Mouse (Mus musculus) layer of hippocampus, adult 8-10 months (tissue): ENCODE results near the gene Zbtb17. TPM values are rescaled to one million over a fixed set of nuclear protein-coding genes. Genes with fewer than 3 reads are reported as not detected.

Source experiments
- DNase-seq, 2 experiments: peaks; one replicate each; pipeline ENCODE4 v3.0.0; 2022; ENCODE audit warnings: low spot score in 2 of 2
- total RNA-seq, 4 experiments: library from RNA; stranded (reverse); gene quantifications; 2 replicates each; pipeline ENCODE4 v1.2.4; 2022

The Zbtb17 gene
- total RNA-seq, 4 experiments from 2014 or later: 27.6 to 35.4 (median 30.4) TPM

DNA sequence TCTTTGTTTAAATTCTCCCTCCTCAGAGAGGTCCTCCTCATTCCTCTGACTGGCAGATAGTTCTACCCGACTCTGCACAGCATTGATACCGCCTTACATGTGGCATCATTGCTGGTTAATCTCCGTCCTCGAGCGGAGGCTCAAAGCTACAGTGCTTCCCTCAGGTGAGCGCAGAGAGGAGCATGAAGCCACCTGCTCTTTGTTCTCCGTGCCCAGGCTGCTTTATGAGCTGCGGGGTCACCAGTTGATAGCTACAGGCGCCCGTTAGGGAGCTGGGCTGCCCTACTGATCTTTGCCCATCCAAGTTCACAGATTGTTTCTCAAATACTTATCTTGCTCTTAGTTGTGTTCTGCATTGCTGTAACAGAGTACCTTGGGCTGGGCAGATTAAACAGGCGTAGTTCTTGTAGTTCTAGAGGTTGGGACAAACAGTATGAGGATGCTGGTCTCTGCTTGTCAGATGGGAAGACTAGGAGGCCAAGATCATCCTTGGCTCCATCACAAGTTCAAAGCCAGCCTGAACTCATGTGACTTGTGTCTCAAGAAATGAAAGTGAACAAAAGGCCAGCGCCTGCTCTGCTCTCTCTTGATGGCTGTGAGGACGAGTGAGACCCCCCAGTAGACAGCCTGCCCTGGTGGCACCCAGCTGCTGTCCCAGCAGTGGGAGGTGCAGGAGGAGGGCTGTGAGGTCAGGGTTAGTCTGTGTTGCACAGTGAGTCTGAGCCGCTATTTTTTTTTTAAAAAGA is 11.9 kb downstream of the Zbtb17 start:
- no peak for DNase-seq

DNA sequence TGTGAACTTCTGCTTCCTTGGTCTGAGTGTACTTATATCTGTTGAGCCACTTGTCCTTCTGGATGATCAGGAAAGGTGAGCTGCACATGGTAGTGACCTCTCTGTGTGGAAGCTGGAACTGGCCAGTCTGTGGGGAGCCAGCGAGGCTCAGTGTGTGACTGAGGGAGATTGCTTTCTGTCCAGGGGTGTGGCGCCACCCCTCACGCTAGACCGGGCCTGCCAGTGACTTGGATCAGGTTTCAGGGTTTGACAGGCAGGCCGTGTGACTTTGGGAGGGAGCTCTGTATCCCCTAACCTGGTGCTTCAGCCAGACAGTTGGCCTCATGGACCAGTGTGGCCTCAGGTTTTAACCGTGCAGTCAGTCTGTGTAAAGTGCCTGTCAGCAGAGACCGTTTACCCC is 13.8 kb downstream of the Zbtb17 start:
- DNase-seq: no peak

DNA sequence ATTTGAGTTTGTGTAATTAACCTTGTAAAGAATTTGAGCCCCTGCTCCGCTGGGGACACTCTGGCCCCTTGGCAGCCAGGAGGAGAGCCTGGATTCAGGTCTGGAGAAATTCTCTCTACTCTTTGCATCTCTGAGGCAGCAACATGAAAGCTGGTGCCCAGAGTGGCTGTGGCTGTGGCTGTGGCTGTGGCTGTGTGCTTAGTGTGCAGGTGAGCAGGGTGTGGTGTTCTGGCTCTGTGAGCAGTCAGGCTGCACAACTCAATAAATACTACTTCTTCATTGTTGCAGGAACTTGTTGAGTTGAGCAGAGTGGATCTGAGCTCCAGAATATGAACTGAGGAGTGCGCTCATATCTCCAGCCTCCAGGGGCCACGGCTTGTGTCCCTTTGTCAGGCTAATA is 14.4 kb downstream of the Zbtb17 start:
- DNase-seq: no peak

DNA sequence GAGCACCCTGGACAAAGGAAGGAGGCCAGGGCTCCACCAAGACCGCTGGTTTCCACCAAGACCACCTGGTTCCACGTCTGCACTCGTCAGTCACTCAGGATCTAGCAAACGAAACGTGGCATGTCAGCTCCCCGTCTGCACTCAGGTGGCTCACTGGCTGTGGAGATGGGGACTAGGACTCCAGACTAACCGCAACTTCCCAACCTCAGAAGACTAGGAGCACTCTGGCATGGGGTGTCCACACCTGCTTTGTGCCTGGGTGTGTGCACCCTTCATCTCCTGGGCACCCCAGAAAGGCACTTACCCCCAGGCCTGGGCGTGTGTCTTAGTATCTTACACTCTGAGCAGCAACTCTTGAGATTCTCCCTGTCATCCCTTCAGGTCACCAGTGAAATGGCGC is 15.3 kb downstream of the Zbtb17 start:
- DNase-seq: no peak

DNA sequence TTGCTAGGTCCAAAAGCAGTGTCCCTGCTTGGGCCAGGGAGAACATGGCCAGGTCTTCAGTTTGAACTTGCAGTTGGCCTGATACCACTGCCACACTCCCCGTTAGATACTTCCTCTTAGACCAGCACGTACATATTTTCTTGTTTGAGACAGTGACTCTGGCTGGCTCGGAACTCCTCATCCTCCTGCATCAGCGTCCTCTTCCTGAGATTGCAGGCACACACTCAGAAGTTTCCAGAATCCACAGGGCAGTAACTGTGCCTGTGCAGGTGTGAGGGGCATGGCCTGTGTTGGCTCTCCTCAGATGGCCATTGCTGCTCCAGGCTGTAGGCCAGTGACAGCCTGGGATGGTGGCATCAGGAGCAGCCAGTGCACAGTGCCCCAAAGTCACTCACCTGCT is 16.0 kb downstream of the Zbtb17 start:
- DNase-seq: no peak

DNA sequence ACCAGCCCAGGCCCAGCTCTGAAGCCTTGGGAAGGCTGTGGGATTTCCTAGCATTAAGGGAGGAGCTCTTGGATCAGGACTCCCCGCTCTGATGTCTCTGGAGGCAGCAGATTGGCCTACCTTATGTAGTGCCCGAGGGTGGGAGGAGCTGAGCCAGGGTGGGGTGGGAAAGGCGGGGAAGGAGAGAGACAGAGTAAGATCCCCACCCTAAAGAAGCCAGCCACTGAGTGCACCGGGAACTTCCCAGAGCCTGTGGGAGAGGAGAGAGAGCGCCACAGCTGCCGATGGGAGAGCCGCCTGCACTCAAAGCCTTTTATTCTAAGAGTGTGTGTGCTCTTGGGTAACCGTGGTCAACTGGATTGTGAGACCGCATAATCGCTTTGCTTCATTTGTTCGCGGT is 16.6 kb downstream of the Zbtb17 start:
- DNase-seq: peak in 1 of 2 experiments; percentile 10

DNA sequence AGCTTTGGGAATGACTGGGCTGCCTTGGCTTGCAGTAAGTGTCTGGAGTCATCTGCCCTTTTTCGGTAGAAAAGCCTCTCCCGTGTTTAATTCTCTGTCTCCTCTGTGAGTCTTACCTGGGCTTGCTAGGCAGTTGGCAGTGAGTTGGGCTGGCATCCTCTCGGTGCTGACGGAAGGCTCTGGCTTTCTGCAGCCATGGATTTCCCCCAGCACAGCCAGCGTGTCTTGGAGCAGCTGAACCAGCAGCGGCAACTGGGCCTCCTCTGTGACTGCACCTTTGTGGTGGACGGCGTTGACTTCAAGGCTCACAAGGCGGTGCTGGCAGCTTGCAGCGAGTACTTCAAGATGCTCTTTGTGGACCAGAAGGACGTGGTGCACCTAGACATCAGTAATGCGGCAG is 17.1 kb downstream of the Zbtb17 start:
- DNase-seq: peak in 1 of 2 experiments; percentile 5

DNA sequence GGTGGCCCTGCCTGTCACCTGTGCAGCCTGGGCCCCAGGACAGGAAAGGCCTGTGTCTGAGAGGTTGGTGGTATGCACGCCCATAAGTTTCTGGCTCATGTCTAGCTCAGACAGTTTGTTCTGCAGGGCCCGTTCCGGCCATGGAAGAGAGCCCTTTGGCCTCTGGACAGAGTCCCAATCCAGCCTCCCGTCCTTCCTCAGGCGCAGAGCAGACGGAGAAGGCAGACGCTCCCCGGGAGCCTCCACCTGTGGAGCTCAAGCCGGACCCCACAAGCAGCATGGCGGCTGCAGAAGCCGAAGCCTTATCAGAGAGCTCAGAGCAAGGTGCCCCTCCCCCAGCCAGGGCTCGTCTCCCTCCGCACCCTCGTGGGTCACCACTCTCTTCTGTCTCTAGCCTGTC is 19.0 kb downstream of the Zbtb17 start:
- DNase-seq: no peak

DNA sequence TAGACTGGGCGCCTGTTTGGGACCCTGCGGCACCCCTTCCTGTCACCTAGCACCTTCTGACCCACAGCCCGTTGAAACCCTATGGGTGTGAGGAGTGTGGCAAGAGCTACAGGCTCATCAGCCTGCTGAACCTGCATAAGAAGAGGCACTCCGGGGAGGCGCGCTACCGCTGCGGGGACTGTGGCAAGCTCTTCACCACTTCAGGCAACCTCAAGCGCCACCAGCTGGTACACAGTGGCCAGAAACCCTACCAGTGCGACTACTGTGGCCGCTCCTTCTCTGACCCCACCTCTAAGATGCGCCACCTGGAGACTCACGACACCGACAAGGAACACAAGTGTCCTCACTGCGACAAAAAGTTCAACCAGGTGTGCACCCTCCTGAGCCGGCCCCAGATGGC is 20.3 kb downstream of the Zbtb17 start:
- DNase-seq: no peak

DNA sequence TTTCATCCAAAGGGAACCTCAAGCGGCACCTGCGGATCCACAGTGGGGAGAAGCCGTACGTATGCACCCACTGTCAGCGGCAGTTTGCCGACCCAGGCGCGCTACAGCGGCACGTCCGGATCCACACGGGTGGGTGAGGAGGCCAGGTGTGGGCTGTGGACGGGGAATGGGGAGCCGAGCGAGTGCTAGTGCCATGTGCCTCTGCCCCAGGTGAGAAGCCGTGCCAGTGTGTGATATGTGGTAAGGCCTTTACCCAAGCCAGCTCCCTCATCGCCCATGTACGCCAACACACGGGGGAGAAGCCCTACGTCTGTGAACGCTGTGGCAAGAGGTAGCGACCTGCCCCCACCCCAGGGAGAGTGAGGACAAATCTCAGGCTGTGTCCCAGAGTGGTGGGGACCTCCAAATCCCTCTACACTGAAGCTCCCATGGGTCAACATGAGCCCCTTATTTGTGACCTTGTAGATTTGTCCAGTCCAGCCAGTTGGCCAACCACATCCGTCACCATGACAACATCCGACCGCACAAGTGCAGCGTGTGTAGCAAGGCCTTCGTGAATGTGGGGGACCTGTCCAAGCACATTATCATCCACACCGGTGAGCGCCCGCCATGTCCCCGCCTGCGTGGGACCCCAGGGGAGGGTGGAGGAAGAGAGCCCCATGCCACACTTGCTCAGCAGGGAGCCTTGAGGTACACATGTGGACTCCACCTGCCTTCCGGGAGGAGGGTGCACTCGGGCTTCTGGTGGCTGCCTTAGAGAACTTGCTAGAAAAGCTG is 21.2 kb downstream of the Zbtb17 start:
- no peak for DNase-seq

DNA sequence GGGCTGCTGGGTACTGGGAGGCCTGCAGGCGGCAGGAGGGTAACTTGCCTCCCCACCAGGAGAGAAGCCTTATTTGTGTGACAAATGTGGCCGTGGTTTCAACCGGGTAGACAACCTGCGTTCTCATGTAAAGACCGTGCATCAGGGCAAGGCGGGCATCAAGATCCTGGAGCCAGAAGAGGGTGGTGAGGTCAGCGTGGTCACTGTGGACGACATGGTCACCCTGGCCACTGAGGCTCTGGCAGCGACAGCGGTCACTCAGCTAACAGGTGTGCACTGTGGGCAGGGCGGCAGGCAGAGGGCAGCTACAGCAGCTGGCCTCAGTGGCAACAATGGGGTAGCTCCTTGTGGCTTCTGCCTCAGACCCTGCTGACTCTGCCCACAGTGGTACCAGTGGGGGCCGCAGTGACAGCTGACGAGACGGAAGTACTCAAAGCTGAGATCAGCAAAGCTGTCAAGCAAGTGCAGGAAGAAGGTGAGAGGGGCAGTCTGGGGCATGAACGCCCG is 21.9 kb downstream of the Zbtb17 start:
- no peak for DNase-seq

DNA sequence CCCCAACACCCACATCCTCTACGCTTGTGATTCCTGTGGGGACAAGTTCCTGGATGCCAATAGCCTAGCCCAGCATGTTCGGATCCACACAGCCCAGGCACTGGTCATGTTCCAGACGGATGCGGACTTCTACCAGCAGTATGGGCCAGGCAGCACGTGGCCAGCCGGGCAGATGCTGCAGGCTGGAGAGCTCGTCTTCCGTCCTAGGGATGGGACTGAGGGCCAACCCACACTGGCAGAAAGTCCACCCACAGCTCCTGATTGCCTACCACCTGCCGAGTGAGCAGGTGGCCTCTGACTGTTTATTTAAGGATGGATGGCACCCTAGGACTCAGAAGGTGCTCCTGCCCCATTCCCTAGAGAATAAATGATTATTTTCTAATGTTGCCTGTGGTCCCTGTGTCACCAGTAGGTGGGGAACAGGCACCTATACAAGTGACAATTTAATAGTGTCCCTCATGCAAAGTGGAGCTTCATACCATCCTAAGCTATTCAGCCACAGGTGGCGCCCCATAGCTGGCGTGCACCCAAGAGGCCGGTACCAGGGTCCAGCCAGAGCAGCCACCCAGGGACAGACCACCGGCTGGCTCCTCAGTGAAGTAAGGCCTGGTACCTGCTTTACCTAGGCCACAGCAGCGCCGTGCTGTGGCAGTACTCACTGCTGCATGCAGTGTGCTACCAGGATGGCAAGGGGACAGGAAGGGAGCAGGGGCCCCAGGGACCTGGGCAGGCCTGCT is 22.6 kb downstream of the Zbtb17 start:
- DNase-seq: no peak

DNA sequence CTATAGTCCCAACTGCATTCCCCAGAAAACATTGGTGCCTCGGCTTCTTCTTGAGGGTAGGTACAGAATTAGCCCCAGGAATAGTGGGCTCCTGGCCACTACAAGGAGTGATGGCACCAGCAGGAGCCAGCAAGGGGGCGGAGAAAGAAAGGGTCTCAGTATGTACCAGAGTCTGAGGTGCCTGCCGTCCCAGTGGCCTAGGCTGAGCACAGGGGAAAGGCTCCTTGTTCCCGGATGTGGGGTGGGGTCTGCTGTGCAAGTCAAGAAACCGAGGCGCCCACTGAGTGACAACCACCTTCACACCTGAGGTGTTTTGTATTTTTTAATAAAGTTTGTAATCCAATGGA is 23.1 kb downstream of the Zbtb17 start:
- no peak for DNase-seq

DNA sequence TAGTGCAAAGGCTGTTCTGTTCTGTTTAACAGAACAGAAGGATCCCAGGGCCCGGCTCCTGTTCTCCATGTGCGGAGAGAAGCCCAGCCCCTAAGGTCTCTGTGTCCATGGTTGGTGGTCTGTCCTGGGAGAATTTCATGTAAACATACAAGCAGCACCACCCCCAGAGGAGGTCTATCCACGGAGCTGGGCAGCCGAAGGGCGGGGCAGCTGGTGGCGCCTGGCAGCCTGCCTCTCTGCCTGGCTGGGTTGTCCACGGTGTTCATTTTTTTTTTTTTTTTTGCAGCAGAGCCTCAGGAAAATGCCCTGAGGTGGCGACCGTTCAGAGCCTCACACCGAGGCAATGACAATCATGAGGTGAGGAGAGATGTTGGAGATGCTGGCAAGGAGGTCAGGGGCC is 24.1 kb downstream of the Zbtb17 start:
- no peak for DNase-seq

DNA sequence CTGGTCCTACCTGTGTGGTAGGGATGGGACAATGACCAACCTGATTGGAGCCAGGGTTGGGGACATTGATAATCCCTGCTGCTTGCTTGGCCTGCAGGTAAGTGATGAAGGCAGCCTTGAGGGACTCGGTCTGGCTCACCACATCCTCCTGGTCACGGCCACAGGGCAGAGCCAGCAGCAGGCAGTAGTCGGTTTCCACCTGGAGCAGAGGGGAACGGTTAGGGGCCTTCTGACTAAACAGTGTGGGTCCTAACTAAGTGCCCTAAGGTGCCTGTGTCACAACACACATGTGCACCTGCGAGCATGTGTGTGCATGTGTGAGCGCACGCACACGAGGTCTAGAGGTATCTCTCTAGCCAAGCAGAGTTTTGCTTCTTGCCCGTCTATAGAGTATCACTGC is 24.9 kb downstream of the Zbtb17 start:
- no peak for DNase-seq

DNA sequence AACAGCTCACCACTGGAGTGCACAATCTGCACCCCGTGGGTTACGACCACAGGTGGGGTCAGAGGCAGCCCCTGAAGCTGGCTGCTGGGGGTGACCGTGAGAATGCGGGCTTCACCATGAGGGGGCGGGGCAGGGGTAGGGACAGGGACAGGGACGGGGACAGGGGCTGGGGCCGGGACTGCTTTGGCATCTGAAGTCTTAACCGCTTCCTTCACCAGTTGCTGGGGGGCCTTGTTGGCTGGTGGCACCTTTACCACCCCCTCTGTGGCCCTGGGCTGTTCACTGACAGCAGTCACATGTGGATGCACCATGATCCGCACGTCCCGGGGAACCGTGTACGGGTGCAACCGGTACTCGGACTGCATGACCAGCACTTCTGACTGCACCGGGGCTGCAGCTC is 27.0 kb downstream of the Zbtb17 start:
- DNase-seq: no peak

DNA sequence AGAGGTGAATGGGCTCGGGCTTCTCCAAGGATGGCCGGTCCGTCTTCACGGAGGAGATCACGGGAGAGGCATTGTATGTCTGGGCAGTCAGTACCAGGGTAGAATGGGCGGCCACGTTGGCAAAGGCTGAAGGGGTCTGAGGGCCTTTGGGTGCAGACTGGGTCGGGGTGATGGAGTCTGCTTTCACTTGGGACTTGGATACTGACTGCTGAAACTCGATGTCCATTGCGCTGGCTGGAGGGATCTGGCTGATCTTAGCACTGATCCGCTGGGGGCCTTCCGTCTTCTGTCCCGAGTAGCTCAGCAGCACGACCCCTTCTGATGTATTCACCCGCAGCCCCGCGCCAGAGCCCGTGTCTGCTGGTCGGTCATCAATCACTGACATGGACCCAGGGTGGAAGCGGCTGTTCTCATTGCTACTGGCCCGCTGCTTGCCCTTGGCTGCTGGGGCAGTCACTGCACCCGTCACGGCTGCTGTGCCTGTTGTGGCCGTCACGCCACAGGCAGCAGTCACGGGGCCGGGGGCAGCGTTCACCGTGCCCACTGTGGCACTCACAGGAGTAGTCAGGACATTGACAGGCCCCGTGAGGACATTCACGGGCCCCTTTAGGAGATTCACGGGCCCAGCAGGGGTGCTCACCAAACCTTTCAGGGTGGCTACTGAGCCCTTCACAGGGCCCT is 28.3 kb downstream of the Zbtb17 start:
- no peak for DNase-seq

DNA sequence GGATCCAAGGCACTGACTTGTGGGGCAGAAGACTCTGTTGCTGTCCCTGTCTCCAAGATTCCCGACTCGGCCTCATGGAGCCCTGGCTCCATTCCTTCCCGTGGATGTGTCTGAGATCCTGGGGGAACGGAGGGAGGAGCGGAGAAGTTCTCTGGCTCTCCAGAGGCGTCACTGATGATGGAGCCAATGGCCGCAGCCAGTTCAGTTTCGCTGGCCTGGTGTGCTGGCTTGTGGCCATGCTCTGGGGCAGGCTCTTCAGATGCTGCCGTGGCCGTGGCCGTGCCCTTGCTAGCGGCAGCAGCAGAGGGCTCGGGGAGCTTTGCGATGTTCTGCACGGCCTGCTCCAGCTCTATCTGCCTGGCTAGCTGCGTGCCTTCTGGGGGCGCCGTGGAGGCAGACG is 30.0 kb downstream of the Zbtb17 start:
- DNase-seq: no peak

DNA sequence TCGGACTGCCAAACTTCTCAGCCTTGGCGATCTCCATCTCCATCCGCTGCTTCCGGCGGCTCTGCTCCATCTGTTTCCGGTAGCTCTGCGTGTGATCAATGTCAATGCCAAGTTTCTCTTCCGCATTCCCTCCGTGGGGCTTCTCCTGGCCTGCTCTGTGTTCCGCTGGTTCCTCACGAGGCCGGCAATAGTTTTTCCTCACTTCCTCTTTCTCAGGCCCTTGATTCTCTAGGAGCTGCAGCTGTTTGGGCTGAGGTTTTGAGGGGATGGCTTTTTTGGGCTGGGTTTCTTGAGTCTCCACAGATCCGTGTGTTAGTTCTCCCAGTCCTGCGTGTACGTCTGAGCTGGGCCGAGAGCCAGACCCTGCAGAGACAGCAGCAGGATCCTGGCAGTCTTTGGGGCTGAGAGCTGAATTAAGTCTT is 33.2 kb downstream of the Zbtb17 start:
- DNase-seq: peak; percentile 71 to 74

DNA sequence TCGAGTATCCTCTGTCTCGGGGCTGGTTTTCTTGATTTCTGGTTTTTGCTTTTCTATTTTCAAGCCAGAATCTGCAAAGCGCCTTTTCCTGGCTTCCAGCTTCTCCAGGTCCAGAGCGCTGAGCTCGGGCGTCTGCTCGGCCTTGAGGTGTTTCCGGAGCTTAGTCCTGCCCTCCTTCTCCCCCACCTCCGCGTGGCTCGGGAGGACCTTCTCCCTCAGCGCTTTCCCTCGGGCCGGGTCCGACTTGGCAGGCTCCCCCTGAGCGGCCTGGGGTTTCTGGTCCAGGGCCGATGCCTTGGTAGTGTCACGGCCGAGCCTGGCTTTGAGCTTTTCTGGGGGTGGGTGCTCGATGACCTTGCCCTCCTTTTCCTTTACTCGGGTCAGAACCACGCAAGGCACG is 33.8 kb downstream of the Zbtb17 start:
- no peak for DNase-seq

DNA sequence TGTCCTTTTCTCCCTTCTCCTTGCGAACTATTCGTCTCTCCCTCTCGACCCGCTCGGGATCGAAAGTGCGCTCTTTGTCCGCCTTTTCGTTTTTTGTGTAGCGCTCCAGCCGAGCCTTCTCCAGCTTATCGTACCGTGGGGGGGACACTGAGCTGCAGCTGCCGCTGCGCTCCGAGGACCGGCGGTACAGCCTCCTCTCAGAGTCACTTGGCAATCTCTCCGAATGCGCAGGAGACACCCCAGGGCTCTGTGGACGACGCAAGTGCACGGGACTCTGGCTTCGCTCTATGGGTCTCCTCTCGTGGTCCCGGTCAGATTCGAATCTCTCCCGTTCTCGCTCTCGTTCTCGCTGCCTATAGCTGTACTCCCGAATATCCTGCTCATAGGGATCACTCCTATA is 34.3 kb downstream of the Zbtb17 start:
- DNase-seq: no peak

DNA sequence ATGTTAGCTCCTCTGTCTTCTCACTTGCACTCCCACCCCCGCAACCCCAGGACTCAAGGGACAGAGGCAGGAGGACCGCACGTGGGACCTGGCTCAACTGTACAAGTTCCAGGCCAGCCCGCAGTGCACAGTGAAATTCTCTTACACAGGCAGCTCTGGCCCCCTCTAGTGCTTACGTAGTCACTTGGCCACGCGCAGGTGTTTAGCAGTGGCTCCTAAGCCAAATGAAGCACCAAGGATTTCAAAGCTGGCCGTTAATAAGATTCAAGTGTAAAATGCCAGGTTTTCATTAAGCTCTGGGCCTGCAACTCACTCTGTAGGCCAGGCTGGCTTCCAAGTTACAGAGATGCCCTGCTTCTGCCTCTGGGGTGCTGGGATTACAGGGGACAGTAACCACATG is 35.0 kb downstream of the Zbtb17 start:
- DNase-seq: no peak
